Mouse (Mus musculus) liver, embryonic 11.5 days (tissue): Measurements from ENCODE around the gene Saa2. TPM values are rescaled to one million over a fixed set of nuclear protein-coding genes. Genes with fewer than 3 reads are reported as not detected.

Experiments
- ATAC-seq: fragments of 200-750 bp; cut with Nextera tagmentation; replicated peaks from 2 replicates; pipeline ENCODE4 v1.8.0; 2017; ENCODE audit warnings: moderate number of reproducible peaks, mild to moderate bottlenecking, moderate TSS enrichment, moderate library complexity; ENCODE audit not compliant: low FRiP score
- DNase-seq: peaks from one replicate; pipeline ENCODE4 v3.0.0-alpha.2; 2017; ENCODE audit warnings: low spot score
- H3K27ac ChIP-seq: fragments of 300-500 bp; sonication (generic); 2 replicates; pipeline ENCODE4 v1.5.1; 2014; ENCODE audit warnings: mild to moderate bottlenecking, low read depth, low read length, control low read depth
- H3K27me3 ChIP-seq: fragments of 300-500 bp; sonication (generic); replicated peaks from 2 replicates; pipeline ENCODE4 v1.6.1; 2014; ENCODE audit warnings: low read length, mixed read lengths; ENCODE audit not compliant: control insufficient read depth, insufficient read depth
- H3K36me3 ChIP-seq: fragments of 300-500 bp; sonication (generic); 2 replicates; pipeline ENCODE4 v1.6.1; 2014; ENCODE audit warnings: mild to moderate bottlenecking, low read length, moderate library complexity, mixed read lengths; ENCODE audit not compliant: control insufficient read depth, insufficient read depth
- H3K4me1 ChIP-seq: fragments of 300-500 bp; sonication (generic); replicated peaks from 2 replicates; pipeline ENCODE4 v1.6.1; 2014; ENCODE audit warnings: low read length, mixed read lengths; ENCODE audit not compliant: control insufficient read depth, insufficient read depth
- H3K4me2 ChIP-seq: fragments of 300-500 bp; sonication (generic); 2 replicates; pipeline ENCODE4 v1.6.1; 2014; ENCODE audit warnings: mild to moderate bottlenecking, control low read depth, moderate library complexity
- H3K4me3 ChIP-seq: fragments of 300-500 bp; sonication (generic); 2 replicates; pipeline ENCODE4 v1.5.1; 2014; ENCODE audit warnings: low read depth, low read length, control low read depth
- H3K9ac ChIP-seq: fragments of 300-500 bp; sonication (generic); 2 replicates; pipeline ENCODE4 v1.6.1; 2014; ENCODE audit warnings: low read depth, low read length, control low read depth
- H3K9me3 ChIP-seq: fragments of 300-500 bp; sonication (generic); 2 replicates; pipeline ENCODE4 v1.6.1; 2016; ENCODE audit warnings: low read length, inconsistent platforms, mixed read lengths; ENCODE audit not compliant: control insufficient read depth
- WGBS: fragments of 180-500 bp; shearing (Covaris S2); extraction: QIAGEN DNeasy Blood & Tissue Kit; methylation state at CpG from one replicate; pipeline ENCODE4 v1.1.7; 2014; 5-methylcytosine and 5-hydroxymethylcytosine counted together
- polyA plus RNA-seq: library from polyadenylated mRNA; unstranded; fragments of >200 nt; fragmentation: Nextera tagmentation; extraction: Ambion mirVana; gene quantifications from 2 replicates; pipeline ENCODE4 v1.2.1, GENCODE M21; 2014

The Saa2 gene
- polyA plus RNA-seq, 1 experiment from 2014 or later, result not detected

- Histone ChIP-seq H3K9me3 (no peaks in the 10 kb centered on the region), H3K27ac (no peak overlapping the region), H3K9ac (no peak overlapping the region), H3K4me1 (peaks cover 3% of the 10 kb centered on the region), H3K36me3 (peaks cover 7% of the 10 kb centered on the region; the same call in 1 of the 2 replicates), H3K27me3 (no peaks in the 10 kb centered on the region), H3K4me2 (no peak overlapping the region), H3K4me3 (no peak overlapping the region)
- ATAC-seq (no peak), DNase-seq (no peak)
- 81% methylated on average over 5 of the region's 5 CpGs for WGBS
Measured at GRCm38 (mm10) chr7:46789177-46789849, 37.7 kb downstream of the Saa2 start.

- Histone ChIP-seq H3K4me2 (no peak overlapping the region), H3K9me3 (no peaks in the 10 kb centered on the region), H3K4me3 (no peak overlapping the region), H3K27me3 (no peaks in the 10 kb centered on the region), H3K27ac (no peak overlapping the region), H3K9ac (no peak overlapping the region), H3K4me1 (peaks cover 17% of the 10 kb centered on the region), H3K36me3 (no peaks in the 10 kb centered on the region; the same call in 1 of the 2 replicates)
- DNase-seq, result no peak
- no peak for ATAC-seq
- WGBS, result 77% methylated on average over 4 of the region's 4 CpGs
Measured at GRCm38 (mm10) chr7:46793871-46794270, 42.3 kb downstream of the Saa2 start.

GRCm38 (mm10) chr7:46795287-46796205 is 44.0 kb downstream of the Saa2 start, which contains the start of the genes Hps5 and Gtf2h1:
Gene Hps5 (minus strand): TSS chr7:46796064.
Gene Gtf2h1 (plus strand): TSS chr7:46796103.
- peak; percentile 96 for ATAC-seq
- Histone ChIP-seq H3K36me3 (peaks cover 7% of the 10 kb centered on the region), H3K27ac (peak within 1 kb of the TSS; percentile 88), H3K27me3 (no peaks in the 10 kb centered on the region), H3K4me3 (peak within 1 kb of the TSS; percentile 99), H3K9ac (peak within 1 kb of the TSS; percentile 90), H3K4me1 (peaks cover 17% of the 10 kb centered on the region), H3K9me3 (no peaks in the 10 kb centered on the region), H3K4me2 (peak within 1 kb of the TSS; percentile 95)
- under 1% methylated on average over 75 of the region's 75 CpGs for WGBS
- DNase-seq, result peak; percentile 99

GRCm38 (mm10) chr7:46796206-46796679 is 44.7 kb downstream of the Saa2 start:
- Histone ChIP-seq H3K4me2 (peak overlapping the region; percentile 95), H3K27ac (peak overlapping the region; percentile 88; the same call in 1 of the 2 replicates), H3K9me3 (no peaks in the 10 kb centered on the region), H3K9ac (peak overlapping the region; percentile 90), H3K36me3 (peaks cover 7% of the 10 kb centered on the region), H3K27me3 (no peaks in the 10 kb centered on the region), H3K4me1 (peaks cover 17% of the 10 kb centered on the region), H3K4me3 (peak overlapping the region; percentile 99)
- DNase-seq (no peak), ATAC-seq (peak; percentile 22)
- under 1% methylated on average over 31 of the region's 31 CpGs for WGBS

- DNase-seq (no peak), ATAC-seq (no peak)
- Histone ChIP-seq H3K27me3 (no peaks in the 10 kb centered on the region), H3K27ac (no peak overlapping the region), H3K4me3 (peak overlapping the region; percentile 99), H3K4me1 (peaks cover 17% of the 10 kb centered on the region), H3K36me3 (peaks cover 10% of the 10 kb centered on the region), H3K9ac (peak overlapping the region; percentile 90), H3K4me2 (peak overlapping the region; percentile 95), H3K9me3 (no peaks in the 10 kb centered on the region)
- WGBS, result 34% methylated on average over 6 of the region's 6 CpGs
Measured at GRCm38 (mm10) chr7:46796779-46797178, 45.2 kb downstream of the Saa2 start.

Other genes with a start within 250 kb of the Saa2 start
- 13.2 and 15.7 TPM in 2 replicates for gene Sergef, start 112.0 kb upstream of the Saa2 start, polyA plus RNA-seq
- gene Tph1, start 79.3 kb upstream of the Saa2 start, polyA plus RNA-seq, result 0.11 and 0.30 TPM in 2 replicates
- gene Saal1, start 41.1 kb upstream of the Saa2 start, polyA plus RNA-seq, result 30.7 and 32.7 TPM in 2 replicates
- gene Saa3, start 36.1 kb upstream of the Saa2 start, polyA plus RNA-seq, result 0.29 and 0.78 TPM in 2 replicates
- 5.7 and 6.1 TPM in 2 replicates for gene Saa4, start 19.2 kb upstream of the Saa2 start, polyA plus RNA-seq
- gene Saa1, start 8.8 kb upstream of the Saa2 start, polyA plus RNA-seq, result 0.90 and 1.1 TPM in 2 replicates
- 15.5 and 16.7 TPM in 2 replicates for gene Hps5, start 44.3 kb downstream of the Saa2 start, polyA plus RNA-seq
- gene Gtf2h1, start 44.3 kb downstream of the Saa2 start, polyA plus RNA-seq, result 83.6 and 95.7 TPM in 2 replicates
- 3,525 and 3,814 TPM in 2 replicates for gene Ldha, start 89.7 kb downstream of the Saa2 start, polyA plus RNA-seq
- 0.17 and 0.73 TPM in 2 replicates for gene Ldhc, start 109.4 kb downstream of the Saa2 start, polyA plus RNA-seq
- 129 and 133 TPM in 2 replicates for gene Tsg101, start 168.2 kb downstream of the Saa2 start, polyA plus RNA-seq
- gene Uevld, start 206.7 kb downstream of the Saa2 start, polyA plus RNA-seq, result 9.1 and 10.5 TPM in 2 replicates
- not detected in 2 replicates for gene Gm9999, start 231.8 kb downstream of the Saa2 start, polyA plus RNA-seq